Mouse (Mus musculus) splenic B cell, adult 2 months (primary cell): ENCODE measurements around the gene Dmrt2.

ENCODE experiments used
- DNase-seq: peaks from one replicate; pipeline ENCODE4 v3.0.0-alpha.2; 2011; ENCODE audit warnings: low read depth, low spot score
- H3K27me3 ChIP-seq: 2 replicates; pipeline ENCODE4 v1.6.1; 2012; ENCODE audit warnings: mild to moderate bottlenecking, low read length, moderate library complexity, mixed read lengths; ENCODE audit not compliant: control insufficient read depth, poor library complexity, insufficient read depth, severe bottlenecking
- H3K36me3 ChIP-seq: 2 replicates; pipeline ENCODE4 v1.6.1; 2012; ENCODE audit warnings: mild to moderate bottlenecking, low read length, moderate library complexity, mixed read lengths; ENCODE audit not compliant: control insufficient read depth, poor library complexity, insufficient read depth, severe bottlenecking

Gene Dmrt2

DNA sequence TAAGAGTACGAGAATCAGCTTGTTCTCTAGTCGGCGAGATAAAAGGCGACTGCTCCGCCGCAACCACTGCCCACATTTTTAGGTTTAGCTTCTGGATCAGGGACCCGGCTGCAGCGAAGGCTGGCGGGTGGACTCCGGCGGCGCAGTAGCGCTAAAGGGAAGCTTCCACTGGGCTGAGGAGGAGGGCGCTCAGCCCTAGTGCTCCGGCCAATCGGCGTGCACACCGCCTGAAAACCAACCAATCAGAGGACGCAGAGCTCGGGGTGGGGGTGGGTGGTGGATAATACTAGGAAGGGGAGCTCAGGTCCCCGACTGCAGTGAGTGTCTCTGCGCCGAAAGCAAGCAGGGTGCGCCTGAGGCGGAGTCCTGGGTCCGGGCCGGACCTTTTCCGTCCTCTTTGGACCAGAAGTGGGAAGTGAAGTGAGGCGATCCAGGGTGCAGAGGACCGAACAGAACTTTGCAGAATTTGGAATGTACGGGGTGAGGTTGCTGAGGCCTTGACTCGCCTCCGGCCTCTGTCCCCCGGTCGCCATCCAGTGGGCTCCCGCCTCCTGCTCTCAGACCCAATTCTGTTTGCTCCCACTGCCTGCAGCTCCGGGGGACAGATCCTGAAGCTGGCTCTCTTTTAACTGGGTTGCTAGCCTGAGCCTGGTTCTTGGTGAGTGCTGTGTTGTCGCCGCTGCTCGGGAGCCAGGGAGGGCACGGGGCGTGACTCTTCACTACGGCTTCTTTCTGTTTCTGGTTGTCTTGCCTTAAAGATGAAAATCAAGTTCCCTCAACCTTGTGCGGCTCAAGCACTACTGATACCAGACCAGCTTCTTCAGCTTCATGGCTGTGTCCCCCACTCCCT, at the start of gene Dmrt2:
TSS of gene Dmrt2 (plus strand) at position 311 of the 850 bp plus-strand sequence.
- H3K36me3 ChIP-seq = no peaks in the 10 kb centered on the region
- peaks cover 2% of the 10 kb centered on the region; the same call in 1 of the 2 replicates for H3K27me3 ChIP-seq
- peak; percentile 20 for DNase-seq

DNA sequence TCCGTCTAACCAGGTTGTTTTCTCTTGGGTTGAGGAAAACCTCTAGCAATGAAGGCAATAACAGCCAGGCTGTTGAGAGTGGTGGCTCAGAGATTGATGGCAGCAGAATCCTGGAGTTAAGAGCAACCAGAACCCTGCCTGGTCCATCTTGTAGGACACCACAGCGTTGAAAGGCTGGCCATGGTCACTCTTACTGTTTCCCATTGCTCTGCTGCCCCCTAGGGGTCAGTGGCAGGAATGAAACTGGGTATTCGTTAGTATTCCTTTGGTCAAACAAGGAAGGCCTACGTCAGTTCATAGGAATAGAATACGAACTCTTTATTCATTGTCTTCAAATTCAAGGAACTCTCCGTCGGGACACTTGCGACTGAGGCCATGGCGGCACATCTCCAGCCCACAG, 43.7 kb upstream of the Dmrt2 start:
- H3K36me3 ChIP-seq = no peaks in the 10 kb centered on the region
- no peaks in the 10 kb centered on the region for H3K27me3 ChIP-seq
- peak; percentile 76 for DNase-seq

DNA sequence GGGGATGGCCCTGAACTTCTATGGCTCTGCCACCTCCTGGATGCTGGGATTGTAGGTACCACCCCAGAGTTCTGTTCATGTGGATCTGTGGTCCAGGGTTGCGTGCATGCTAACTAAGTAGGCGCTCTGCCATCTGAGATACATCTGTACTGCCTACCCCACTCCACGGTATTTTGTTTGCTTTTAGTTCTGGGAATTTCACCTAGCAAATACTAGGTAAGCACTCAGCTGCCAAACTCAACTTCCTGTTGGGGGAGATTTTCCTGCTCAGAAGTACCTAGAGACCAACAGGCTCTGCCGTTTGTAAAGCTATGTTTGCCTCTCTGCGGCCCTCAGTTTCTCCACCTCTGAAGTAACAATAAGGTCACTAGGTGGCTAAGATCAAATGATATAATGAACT, 37.1 kb upstream of the Dmrt2 start:
- H3K36me3 ChIP-seq = no peaks in the 10 kb centered on the region
- H3K27me3 ChIP-seq = no peaks in the 10 kb centered on the region
- DNase-seq = no peak

GRCm38 (mm10) chr19:25635622-25636244, 36.5 kb upstream of the Dmrt2 start:
- H3K27me3 ChIP-seq = no peaks in the 10 kb centered on the region
- H3K36me3 ChIP-seq = no peaks in the 10 kb centered on the region
- peak; percentile 64 for DNase-seq

DNA sequence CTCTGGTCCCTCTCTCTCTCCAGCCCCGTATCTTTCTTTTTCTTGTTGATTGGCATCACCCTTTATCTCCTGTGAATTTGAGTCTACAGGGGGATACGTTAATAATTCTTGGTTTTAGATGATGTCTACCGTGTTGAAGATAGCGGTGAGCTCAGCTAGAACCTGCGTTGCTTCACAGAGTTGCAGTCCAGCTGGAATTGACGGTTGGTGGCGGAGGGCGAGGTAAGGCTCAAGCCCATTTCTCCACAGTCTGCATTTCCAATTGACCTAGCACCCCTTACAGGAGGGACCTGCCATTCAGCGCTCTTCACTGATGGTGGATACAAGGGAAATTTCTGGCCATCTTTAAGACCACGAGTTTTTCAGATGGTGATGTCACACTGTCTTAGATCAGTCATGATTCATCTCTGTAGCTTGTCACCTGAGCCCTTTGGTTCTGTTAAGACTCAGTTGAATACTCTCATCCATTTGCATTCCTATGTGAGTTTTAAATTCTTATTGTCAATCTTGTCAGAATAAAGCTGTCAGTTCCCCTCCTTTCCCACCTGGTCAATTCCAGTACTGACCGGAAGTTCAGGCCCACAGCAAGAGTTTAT, 33.3 kb upstream of the Dmrt2 start:
- Histone ChIP-seq H3K27me3 (no peaks in the 10 kb centered on the region), H3K36me3 (no peaks in the 10 kb centered on the region)
- DNase-seq = no peak

- H3K27me3 ChIP-seq = no peaks in the 10 kb centered on the region
- no peak for DNase-seq
- H3K36me3 ChIP-seq = no peaks in the 10 kb centered on the region
Measured at GRCm38 (mm10) chr19:25641786-25642185, 30.4 kb upstream of the Dmrt2 start.

GRCm38 (mm10) chr19:25647136-25647535, 25.1 kb upstream of the Dmrt2 start:
- Histone ChIP-seq H3K36me3 (no peaks in the 10 kb centered on the region), H3K27me3 (no peaks in the 10 kb centered on the region)
- DNase-seq = no peak

DNA sequence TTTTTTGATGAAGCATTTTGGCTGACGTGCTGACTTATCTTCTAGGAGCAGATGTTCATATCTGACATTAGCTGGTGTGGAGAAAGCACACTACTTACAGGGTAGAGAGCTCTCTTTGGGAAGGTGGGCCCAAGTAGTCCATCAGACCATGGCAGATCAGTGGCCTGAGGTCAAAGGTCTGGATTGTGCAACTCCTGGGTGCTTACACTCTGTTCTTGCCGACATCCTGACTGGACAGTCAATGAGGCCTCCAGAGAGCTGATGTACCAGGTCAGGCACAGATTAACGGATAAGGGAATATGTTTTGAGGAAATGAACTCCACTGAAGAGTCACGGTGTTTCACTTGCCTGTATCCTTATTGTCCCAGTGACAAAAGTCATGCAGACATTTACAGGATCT, 23.5 kb upstream of the Dmrt2 start:
- H3K27me3 ChIP-seq = no peaks in the 10 kb centered on the region
- no peak for DNase-seq
- H3K36me3 ChIP-seq = no peaks in the 10 kb centered on the region

GRCm38 (mm10) chr19:25650474-25650873, 21.7 kb upstream of the Dmrt2 start:
- no peak for DNase-seq

DNA sequence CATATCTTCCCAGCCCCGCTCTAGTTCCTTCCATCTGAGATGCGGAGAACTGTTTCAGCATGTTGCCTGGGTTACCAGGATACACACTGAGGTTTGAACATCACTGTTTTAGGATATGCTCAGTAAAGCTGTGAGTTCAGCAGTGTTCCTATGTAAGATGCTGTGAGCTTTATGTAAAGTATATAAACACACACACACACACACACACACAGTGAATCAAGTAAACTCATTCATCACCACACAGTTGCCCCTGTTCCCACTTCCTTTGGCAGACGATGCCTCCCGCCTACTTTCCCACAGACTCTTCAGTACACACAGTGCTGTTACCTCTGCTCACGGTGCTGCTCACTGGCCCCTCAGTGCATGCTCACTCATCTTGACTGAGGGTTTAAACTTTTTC, 19.7 kb upstream of the Dmrt2 start:
- DNase-seq = no peak
- H3K36me3 ChIP-seq = no peaks in the 10 kb centered on the region
- H3K27me3 ChIP-seq = no peaks in the 10 kb centered on the region

More at GRCm38 (mm10) chr19:25650474-25650873, 21.7 kb upstream of the Dmrt2 start:
- Histone ChIP-seq H3K36me3 (no peaks in the 10 kb centered on the region), H3K27me3 (no peaks in the 10 kb centered on the region)

- Histone ChIP-seq H3K36me3 (no peaks in the 10 kb centered on the region), H3K27me3 (no peaks in the 10 kb centered on the region)
- no peak for DNase-seq
Measured at GRCm38 (mm10) chr19:25654034-25654749, 18.0 kb upstream of the Dmrt2 start.

GRCm38 (mm10) chr19:25665486-25666339, 6.5 kb upstream of the Dmrt2 start:
- 0 out of 2 replicates have a peak, but pooled peaks cover 6% of the 10 kb centered on the region for H3K27me3 ChIP-seq
- no peaks in the 10 kb centered on the region for H3K36me3 ChIP-seq
- DNase-seq = no peak

- Histone ChIP-seq H3K27me3 (0 out of 2 replicates have a peak, but pooled peaks cover 6% of the 10 kb centered on the region), H3K36me3 (no peaks in the 10 kb centered on the region)
- DNase-seq = no peak
Measured at GRCm38 (mm10) chr19:25667836-25668235, 4.4 kb upstream of the Dmrt2 start.
